Mouse (Mus musculus) liver, embryonic 14.5 days (tissue): ENCODE results near the gene Epha5. TPM values are rescaled to one million over a fixed set of nuclear protein-coding genes. Genes with fewer than 3 reads are reported as not detected.

Experiments used
- ATAC-seq: fragments of 200-750 bp; cut with Nextera tagmentation; 2 replicates; pipeline ENCODE4 v1.8.0; 2017; ENCODE audit warnings: moderate number of reproducible peaks, mild to moderate bottlenecking, moderate library complexity; ENCODE audit not compliant: insufficient read depth
- DNase-seq, 3 experiments: peaks; one replicate each; pipeline ENCODE4 v3.0.0-alpha.2; 2012 to 2013; ENCODE audit warnings: low read depth in 3 of 3, low spot score in 3 of 3
- H3K27ac ChIP-seq: fragments of 300-500 bp; sonication (generic); 2 replicates; pipeline ENCODE4 v1.5.1; 2014; ENCODE audit warnings: moderate library complexity, mild to moderate bottlenecking, control low read depth, inconsistent platforms
- H3K27me3 ChIP-seq: fragments of 300-500 bp; sonication (generic); 2 replicates; pipeline ENCODE4 v1.6.1; 2014; ENCODE audit warnings: mild to moderate bottlenecking, low read length, moderate library complexity; ENCODE audit not compliant: control insufficient read depth, insufficient read depth
- H3K36me3 ChIP-seq: fragments of 300-500 bp; sonication (generic); replicated peaks from 2 replicates; pipeline ENCODE4 v1.6.1; 2014; ENCODE audit warnings: low read depth; ENCODE audit not compliant: control insufficient read depth, insufficient read depth
- H3K4me1 ChIP-seq, 2 experiments: fragments of 200-500 bp in 1 of 2; fragments of 300-500 bp in 1 of 2; sonication (generic) in 1 of 2; replicated peaks; 2 replicates each; pipeline ENCODE4 v1.6.1; 2012 to 2014; ENCODE audit warnings: antibody characterized with exemption in 1 of 2, inconsistent platforms in 1 of 2, low read length in 1 of 2; ENCODE audit not compliant: control insufficient read depth in 2 of 2, insufficient read depth in 2 of 2
- H3K4me2 ChIP-seq: fragments of 300-500 bp; sonication (generic); 2 replicates; pipeline ENCODE4 v1.6.1; 2014; ENCODE audit warnings: low read depth, mild to moderate bottlenecking, control low read depth, moderate library complexity
- H3K4me3 ChIP-seq, 2 experiments: fragments of 200-500 bp in 1 of 2; fragments of 300-500 bp in 1 of 2; sonication (generic) in 1 of 2; 2 replicates each; pipeline ENCODE4 v1.5.1; 2012 to 2014; ENCODE audit warnings: low read depth in 2 of 2, low read length in 2 of 2, mild to moderate bottlenecking in 2 of 2, control low read depth in 1 of 2, inconsistent platforms in 1 of 2, moderate library complexity in 1 of 2; ENCODE audit not compliant: insufficient read depth in 1 of 2
- H3K9ac ChIP-seq: fragments of 300-500 bp; sonication (generic); replicated peaks from 2 replicates; pipeline ENCODE4 v1.6.1; 2014; ENCODE audit warnings: mild to moderate bottlenecking, control low read depth, moderate library complexity
- H3K9me3 ChIP-seq: fragments of 300-500 bp; sonication (generic); 2 replicates; pipeline ENCODE4 v1.6.1; 2016; ENCODE audit warnings: low read length, mixed read lengths; ENCODE audit not compliant: control insufficient read depth
- CTCF ChIP-seq: IDR thresholded peaks from 2 replicates; pipeline ENCODE4 v1.5.1; 2016; ENCODE audit warnings: antibody characterized with exemption, low read depth, control low read depth
- EP300 ChIP-seq: IDR thresholded peaks from 2 replicates; pipeline ENCODE4 v1.6.1; 2016; ENCODE audit warnings: antibody characterized with exemption, low read depth
- WGBS: fragments of 180-500 bp; shearing (Covaris S2); extraction: QIAGEN DNeasy Blood & Tissue Kit; methylation state at CpG from one replicate; pipeline ENCODE4 v1.1.7; 2014; ENCODE audit not compliant: insufficient replicate concordance; 5-methylcytosine and 5-hydroxymethylcytosine counted together
- polyA plus RNA-seq, 2 experiments: library from polyadenylated mRNA; depleted of rRNA in 1 of 2; stranded (reverse) in 1 of 2; unstranded in 1 of 2; fragments of >200 nt; fragmentation: Nextera tagmentation in 1 of 2; extraction: Ambion mirVana in 1 of 2; gene quantifications; 2 replicates each; pipeline versions ENCODE4 v1.2.1 to v1.2.3; 2012 to 2014

Epha5 gene
- polyA plus RNA-seq, 2 experiments, result 0.01 TPM; not detected in 1

DNA sequence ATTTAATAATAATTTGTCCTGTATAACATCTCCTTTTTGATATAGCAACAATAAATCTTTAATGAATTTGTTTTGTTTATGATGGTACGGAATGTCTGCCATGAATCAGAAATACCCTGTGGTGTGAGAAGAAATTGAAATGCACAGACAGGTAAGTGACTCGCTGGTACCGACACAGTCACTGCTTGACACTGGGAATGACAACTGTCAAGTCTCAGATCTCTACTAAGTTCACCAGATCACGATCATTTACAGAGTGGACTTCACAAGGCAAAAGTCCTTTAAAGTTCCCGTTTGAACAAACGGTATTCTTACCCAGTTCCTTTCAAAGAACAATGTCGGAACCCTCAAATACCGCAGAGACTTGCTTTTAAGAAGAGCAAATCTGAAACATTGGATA lies 233.0 kb downstream of the Epha5 start:
- Histone ChIP-seq H3K4me2 (no peak overlapping the region), H3K9me3 (no peaks in the 10 kb centered on the region), H3K27me3 (no peaks in the 10 kb centered on the region), H3K36me3 (no peaks in the 10 kb centered on the region), H3K4me1 (no peaks in the 10 kb centered on the region), H3K27ac (no peak overlapping the region), H3K4me3 (no peak overlapping the region), H3K9ac (no peak overlapping the region)
- ATAC-seq, result no peak
- TF ChIP-seq EP300 (no peak), CTCF (no peak)
- no peak for DNase-seq
- WGBS, result 76% methylated on average over 8 of the region's 8 CpGs

DNA sequence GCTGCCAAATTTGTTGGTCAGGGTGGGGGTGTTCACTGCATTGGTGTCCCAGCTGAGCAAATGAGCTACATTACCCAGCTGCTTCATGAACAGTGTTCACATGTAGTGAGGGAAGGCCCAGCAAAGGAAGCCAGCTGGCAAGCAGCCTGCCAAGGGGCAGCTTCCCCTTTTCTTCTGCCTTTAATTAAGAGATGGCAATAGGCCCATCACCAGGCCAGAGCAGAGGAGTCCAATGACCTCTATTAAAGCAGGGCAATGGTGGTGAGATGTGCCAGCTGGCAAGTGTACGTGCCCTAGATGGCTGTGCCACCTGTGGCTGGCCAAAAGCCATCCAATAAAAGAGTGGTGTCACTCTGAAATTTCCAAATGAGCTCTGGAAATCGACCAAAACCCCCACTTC lies 264.1 kb downstream of the Epha5 start:
- 35% methylated on average over 2 of the region's 2 CpGs for WGBS
- ATAC-seq, result no peak
- no peaks in the 10 kb centered on the region for H3K27me3 ChIP-seq
- H3K4me3 ChIP-seq, result no peak overlapping the region
- no peaks in the 10 kb centered on the region for H3K36me3 ChIP-seq
- H3K9me3 ChIP-seq, result no peaks in the 10 kb centered on the region
- DNase-seq, result no peak
- no peaks in the 10 kb centered on the region for H3K4me1 ChIP-seq
- no peak overlapping the region for H3K9ac ChIP-seq
- H3K4me2 ChIP-seq, result no peak overlapping the region
- no peak for TF ChIP-seq EP300
- TF ChIP-seq CTCF, result no peak
- no peak overlapping the region for H3K27ac ChIP-seq

DNA sequence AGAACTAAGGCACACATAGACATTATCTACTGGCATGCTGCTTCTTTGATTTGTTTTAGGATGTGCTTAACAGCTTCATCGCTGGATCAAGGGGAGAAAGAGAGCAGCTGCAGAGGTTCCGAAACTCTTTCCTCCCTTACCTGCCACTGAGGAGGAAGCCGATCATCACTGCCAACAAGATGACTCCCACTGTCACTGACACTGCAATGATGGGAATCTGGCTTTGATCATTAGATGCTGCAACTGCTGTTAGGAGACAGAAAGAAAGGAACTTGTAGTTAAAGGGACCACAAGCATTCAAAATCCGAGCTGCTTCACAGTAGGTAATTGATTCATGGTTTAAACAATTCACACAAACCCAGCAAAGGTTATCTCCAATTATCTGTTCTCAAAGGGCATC lies 275.0 kb downstream of the Epha5 start:
- H3K4me1 ChIP-seq, result no peaks in the 10 kb centered on the region
- TF ChIP-seq CTCF (no peak), EP300 (no peak)
- no peak overlapping the region for H3K4me3 ChIP-seq
- no peak overlapping the region for H3K27ac ChIP-seq
- H3K9ac ChIP-seq, result no peak overlapping the region
- H3K36me3 ChIP-seq, result no peaks in the 10 kb centered on the region
- WGBS, result 42% methylated on average over 4 of the region's 4 CpGs
- H3K27me3 ChIP-seq, result no peaks in the 10 kb centered on the region
- ATAC-seq (no peak), DNase-seq (no peak)
- no peak overlapping the region for H3K4me2 ChIP-seq
- H3K9me3 ChIP-seq, result no peaks in the 10 kb centered on the region

DNA sequence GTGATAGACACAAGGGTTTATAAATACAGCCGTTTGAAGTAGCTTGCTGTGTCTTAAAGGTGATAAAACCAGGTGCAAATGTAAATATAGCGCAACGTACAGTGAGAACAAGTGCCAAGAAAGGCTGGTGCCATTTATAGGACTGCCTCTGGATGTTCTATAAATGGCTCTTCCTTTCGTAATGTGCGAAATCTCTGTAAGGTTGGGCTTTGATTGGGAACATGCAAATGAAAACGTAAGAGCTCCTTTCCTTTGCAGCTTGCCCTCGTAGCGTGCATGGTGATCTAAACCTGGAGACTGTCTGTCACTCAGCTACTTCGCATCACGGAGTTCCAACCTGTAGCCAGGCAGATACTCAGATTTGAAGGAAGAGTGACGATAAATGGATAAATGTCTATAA lies 321.2 kb downstream of the Epha5 start:
- ATAC-seq, result no peak
- no peak overlapping the region for H3K9ac ChIP-seq
- 66% methylated on average over 11 of the region's 11 CpGs for WGBS

DNA sequence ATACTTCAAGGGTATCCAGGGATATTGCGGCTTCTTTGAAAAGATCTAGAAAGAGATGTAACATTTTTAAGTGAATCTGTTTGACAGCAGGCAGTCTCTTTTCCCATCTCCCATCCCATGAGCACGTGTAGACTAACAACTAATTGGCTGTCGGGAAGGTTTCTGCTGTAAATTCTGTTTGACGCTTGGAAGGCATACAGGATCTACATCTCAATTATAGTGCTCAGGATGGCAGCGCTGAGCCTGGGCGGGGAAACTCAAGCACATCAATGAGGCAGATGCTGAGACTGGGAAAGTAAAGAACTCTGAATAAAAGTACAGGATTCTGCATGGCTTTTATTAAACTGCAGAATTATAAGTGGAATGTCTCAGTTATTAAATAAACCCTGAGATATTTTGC lies 335.9 kb downstream of the Epha5 start:
- DNase-seq (no peak), ATAC-seq (no peak)
- Histone ChIP-seq H3K9ac (no peak overlapping the region), H3K36me3 (no peaks in the 10 kb centered on the region), H3K4me1 (no peaks in the 10 kb centered on the region), H3K27me3 (no peaks in the 10 kb centered on the region), H3K4me3 (no peak overlapping the region), H3K9me3 (no peaks in the 10 kb centered on the region), H3K27ac (no peak overlapping the region), H3K4me2 (no peak overlapping the region)
- TF ChIP-seq CTCF (no peak), EP300 (no peak)
- 56% methylated on average over 6 of the region's 6 CpGs for WGBS

More for the DNA sequence above, 321.2 kb downstream of the Epha5 start:
- H3K4me1 ChIP-seq, result no peaks in the 10 kb centered on the region
- no peak overlapping the region for H3K27ac ChIP-seq
- H3K9me3 ChIP-seq, result no peaks in the 10 kb centered on the region
- H3K36me3 ChIP-seq, result no peaks in the 10 kb centered on the region
- H3K4me3 ChIP-seq, result no peak overlapping the region
- no peak overlapping the region for H3K4me2 ChIP-seq
- no peak for DNase-seq
- H3K27me3 ChIP-seq, result no peaks in the 10 kb centered on the region
- TF ChIP-seq CTCF (no peak), EP300 (no peak)
